Mouse (Mus musculus) kidney, adult 18-20 months (tissue): ENCODE measurements around the gene Bend5.

Source experiments
- DNase-seq: peaks from one replicate; pipeline ENCODE4 v3.0.0; 2021

The Bend5 gene

DNA sequence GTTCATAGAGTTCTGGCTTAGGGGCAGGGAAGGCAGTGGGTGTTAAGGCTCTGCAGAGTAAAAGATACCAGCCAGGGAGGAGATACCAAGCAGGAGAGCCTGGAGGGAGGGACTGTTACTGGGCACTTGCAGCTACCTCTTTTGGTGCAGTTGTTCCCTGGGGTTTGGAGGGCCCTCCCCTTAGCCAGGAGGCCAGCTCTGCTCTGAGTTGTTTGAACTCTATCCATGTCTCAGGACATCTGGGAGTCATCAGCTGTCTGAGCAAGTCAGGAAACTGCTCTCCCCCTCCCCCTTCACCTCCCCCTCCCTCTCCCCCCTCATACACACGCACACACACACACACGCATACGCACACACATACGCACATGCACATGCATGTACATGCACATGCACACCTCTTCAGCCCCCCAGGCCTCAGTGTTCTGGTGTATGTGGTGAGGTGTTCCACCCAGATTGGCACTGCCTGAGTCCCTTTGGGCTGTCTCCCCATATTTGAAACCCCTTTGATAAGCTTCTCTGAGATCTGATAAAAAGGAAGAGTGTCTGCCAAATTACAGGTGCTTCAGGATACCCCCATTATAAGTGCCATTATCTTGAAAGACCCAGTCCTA is 72.5 kb downstream of the Bend5 start:
- no peak for DNase-seq

DNA sequence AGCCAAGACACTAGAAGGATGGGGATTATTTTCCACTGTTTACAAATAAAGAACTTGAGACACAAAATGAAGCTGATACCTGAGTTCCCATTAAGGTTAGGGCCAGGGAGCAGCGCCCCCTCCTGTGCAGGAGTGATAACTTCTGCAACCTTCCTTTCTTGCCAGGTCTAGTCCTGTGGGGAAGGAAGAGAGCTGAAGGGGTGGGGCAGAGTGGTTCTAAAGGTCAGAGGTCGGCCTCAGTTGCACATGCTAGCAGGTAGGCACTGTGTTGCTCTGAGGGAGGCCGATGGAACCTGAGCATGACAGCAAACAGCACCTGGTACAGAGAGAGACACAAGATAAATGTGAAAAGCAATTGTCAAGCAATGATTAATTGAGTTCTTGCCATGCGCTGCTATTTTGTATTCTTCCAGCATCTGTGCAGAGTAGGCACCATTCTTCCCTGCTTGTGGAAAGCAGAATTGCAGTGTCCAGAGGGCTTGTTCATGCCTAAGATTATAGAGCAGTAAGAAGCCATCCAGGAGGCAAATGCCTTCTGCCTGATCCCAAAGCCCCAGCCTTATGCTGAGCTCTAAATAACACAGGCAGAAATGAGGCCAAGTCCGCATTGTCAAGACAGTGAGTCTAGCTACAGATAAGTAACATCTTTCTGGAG is 79.1 kb downstream of the Bend5 start:
- peak; percentile 13 for DNase-seq

DNA sequence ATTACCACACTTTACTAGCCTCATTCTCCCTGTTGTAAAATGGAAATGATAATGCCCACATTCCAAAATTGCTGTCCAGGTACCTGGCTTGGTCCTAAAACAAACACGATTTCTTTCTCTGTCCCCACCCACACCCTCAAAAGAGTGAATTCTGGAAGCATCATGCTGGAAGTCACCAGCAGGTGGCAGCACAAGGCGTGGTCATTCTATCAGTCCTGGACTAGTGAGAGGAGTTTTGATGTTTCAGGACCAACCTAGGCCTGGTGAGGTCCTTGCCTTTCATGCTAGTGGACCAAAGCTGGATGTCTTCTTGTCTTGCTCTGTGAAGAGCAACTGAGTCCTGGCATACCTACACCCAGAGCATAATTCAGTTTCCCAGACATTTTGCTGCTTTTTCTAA is 81.1 kb downstream of the Bend5 start:
- DNase-seq = peak; percentile 73

DNA sequence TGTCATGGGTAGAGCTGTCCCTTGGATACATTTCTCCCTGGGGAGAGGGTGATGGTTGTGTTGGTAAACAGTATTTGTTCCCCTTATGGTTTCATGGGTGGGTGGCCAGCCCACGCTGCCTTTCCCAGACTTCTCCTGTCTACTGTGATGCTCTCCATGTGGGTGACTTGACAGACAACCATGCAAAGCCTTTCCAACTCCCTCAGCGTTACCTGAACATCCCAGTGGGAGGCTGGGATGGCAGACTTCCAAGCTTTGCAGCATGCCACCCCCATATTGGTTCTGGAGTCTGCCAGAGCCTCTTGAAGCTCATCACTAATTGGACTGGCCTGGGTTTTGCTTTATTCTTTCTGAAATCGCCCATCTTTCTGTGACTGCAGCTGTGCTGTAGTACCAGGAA is 83.9 kb downstream of the Bend5 start:
- DNase-seq = no peak

DNA sequence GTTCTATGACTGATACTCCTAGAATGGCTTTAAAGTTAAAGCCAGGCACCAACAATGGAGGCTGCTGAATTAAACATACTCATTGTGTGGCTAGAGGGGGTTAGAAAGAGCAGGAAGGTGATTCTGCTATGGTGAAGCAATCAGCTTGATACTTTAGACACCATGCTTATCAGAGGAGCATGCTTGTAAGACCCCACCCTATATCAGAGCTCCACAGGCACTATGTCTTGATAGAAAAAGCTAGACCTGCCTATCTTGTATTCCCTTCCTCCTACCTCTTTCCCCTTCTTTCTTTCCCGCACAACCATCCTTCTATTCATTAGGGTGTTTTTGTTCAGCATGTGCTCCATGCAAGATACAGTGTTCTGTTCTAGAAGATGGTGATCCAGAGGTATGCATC is 86.6 kb downstream of the Bend5 start:
- no peak for DNase-seq

DNA sequence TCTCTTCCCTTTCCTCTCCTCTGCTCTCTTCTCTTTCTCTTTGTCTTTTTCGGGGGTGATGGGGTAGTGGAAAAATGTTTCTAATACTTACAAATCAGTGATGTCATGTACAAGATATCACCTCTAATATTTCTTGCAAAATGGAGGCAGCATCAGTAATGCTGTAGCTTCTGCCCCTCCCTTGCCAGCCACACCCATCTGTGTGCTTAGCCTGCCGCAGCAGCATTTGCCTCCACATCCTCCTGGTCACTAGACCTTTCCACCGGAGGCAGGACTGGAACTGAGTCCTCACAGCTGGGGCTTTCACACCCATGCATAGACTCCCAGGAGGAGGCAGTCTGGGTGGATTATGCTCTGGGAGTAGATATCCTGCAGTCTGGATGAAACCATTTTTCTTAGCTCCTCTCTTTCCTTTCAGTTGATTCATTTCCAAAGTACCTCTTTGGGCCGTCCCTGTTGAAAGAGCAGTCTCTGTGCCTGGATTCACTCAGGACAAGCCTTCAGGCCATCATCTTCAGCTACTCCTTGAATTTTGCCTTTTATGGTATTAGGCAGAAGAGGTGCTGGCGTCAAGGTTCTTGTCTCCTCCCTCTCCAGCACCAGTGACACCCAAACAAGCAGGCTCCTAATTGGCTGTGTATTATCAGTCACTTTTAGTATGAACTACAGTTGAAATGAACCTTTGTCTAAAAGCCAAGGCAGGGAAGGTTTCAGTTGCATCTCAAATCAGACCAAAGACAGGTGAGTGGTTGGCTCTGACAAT is 88.3 kb downstream of the Bend5 start:
- no peak for DNase-seq

DNA sequence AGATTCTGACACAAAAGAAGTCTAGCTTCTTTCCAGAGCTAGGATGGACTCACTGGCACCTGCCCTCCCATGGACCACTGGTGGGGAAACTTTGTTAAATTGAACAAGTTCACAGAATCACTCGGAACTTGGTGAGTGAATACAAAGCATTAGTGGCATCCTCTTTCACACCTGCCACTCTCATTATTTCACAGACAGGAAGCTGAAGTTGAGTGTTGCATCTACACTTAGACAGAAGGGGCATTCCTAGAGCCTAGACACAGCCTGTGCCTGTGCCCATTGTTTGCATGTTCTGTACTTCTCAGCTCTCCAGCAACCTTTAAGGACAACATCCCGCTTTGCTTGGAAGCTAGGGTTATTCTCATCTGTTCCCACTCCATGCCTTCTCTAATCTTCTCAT is 90.1 kb downstream of the Bend5 start:
- DNase-seq = no peak
